Mouse (Mus musculus) G1E (cell line): ENCODE measurements around the gene Acp5. TPM values are rescaled to one million over a fixed set of nuclear protein-coding genes. Genes with fewer than 3 reads are reported as not detected.

Source experiments
- ATAC-seq: 2 replicates; pipeline ENCODE4 v1.8.0; 2016; ENCODE audit warnings: mild to moderate bottlenecking; ENCODE audit not compliant: insufficient number of reproducible peaks, poor library complexity, low FRiP score, severe bottlenecking; ENCODE audit errors: extremely low read depth
- DNase-seq: peaks from one replicate; pipeline ENCODE4 v3.0.0; 2012; ENCODE audit warnings: low spot score
- H3K27me3 ChIP-seq: 2 replicates; pipeline ENCODE4 v1.6.1; 2012; ENCODE audit warnings: mild to moderate bottlenecking, low read length, inconsistent platforms; ENCODE audit not compliant: insufficient read depth
- H3K36me3 ChIP-seq: replicated peaks from 2 replicates; pipeline ENCODE3; 2012; ENCODE audit warnings: mild to moderate bottlenecking, inconsistent platforms
- H3K4me1 ChIP-seq: 2 replicates; pipeline ENCODE4 v1.6.1; 2012; ENCODE audit warnings: low read depth, low read length, inconsistent platforms, mixed read lengths; ENCODE audit not compliant: insufficient read depth
- H3K4me3 ChIP-seq: 2 replicates; pipeline ENCODE4 v1.5.1; 2012; ENCODE audit warnings: low read depth, mild to moderate bottlenecking, inconsistent platforms, low read length, moderate library complexity, mixed read lengths
- H3K9me3 ChIP-seq: replicated peaks from 2 replicates; pipeline ENCODE4 v1.6.1; 2012; ENCODE audit warnings: inconsistent platforms
- CTCF ChIP-seq: IDR thresholded peaks from 2 replicates; pipeline ENCODE4 v1.5.1; 2012; ENCODE audit warnings: low read depth, low read length, inconsistent platforms, mixed read lengths
- GATA1 ChIP-seq: IDR thresholded peaks from 2 replicates; pipeline ENCODE4 v1.6.1; 2012; ENCODE audit warnings: borderline replicate concordance, low read length, inconsistent platforms, mixed read lengths
- GATA2 ChIP-seq: IDR thresholded peaks from 2 replicates; pipeline ENCODE4 v1.6.1; 2012; ENCODE audit warnings: low read depth, low read length, inconsistent platforms, borderline replicate concordance
- POLR2AphosphoS5 ChIP-seq: IDR thresholded peaks from 2 replicates; pipeline ENCODE4 v1.6.1; 2012; ENCODE audit warnings: low read depth, low read length, inconsistent platforms; ENCODE audit not compliant: insufficient replicate concordance
- TAL1 ChIP-seq: conservative IDR thresholded peaks from 2 replicates; pipeline ENCODE4 v1.6.1; 2012; ENCODE audit warnings: low read depth, low read length, inconsistent platforms, mixed read lengths
- polyA plus RNA-seq: library from polyadenylated mRNA; stranded (reverse); fragments of >175 nt; gene quantifications from 2 replicates; pipeline ENCODE4 v1.2.3, GENCODE M21; 2012
- total RNA-seq, 2 experiments: library from RNA; stranded (forward) in 1 of 2; stranded (reverse) in 1 of 2; fragments of 200-1000 nt in 1 of 2; fragments of >200 nt in 1 of 2; fragmentation: Nextera tagmentation in 1 of 2; gene quantifications; 2 replicates each; pipeline ENCODE4 v1.2.3; 2014 to 2017

Gene Acp5
- total and polyA plus RNA-seq, 3 experiments, result 10.3 to 27.6 (median 24.2) TPM

DNA sequence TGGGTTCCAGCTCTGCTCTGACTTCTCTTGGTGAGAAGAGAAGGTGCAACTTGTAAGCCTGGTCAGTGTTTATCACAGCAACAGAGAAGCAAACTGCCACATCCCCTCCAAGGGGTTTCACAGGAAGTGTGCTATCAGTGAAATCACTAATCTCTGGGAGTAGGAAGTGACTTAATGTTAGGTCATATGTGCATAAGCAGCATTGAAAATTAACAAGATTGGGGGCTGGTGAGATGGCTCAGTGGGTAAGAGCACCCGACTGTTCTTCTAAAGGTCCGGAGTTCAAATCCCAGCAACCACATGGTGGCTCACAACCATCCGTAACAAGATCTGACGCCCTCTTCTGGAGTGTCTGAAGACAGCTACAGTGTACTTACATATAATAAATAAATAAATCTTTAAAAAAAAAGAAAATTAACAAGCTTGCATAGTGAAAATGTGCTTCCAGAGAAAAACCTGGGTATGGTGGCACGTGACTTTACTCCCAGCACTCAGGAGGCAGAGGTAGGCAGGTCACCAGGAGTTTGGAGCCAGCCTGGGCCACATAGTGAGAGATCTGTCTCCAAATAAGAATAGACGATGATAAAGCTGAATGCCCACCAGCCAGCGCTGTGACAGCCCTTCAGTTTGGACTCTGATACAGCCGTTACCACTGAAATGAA, 8.9 kb upstream of the Acp5 start:
- peaks cover 26% of the 10 kb centered on the region for H3K4me1 ChIP-seq
- no peak overlapping the region for H3K4me3 ChIP-seq
- H3K36me3 ChIP-seq, result no peaks in the 10 kb centered on the region
- ATAC-seq, result peak; percentile 40
- H3K9me3 ChIP-seq, result peaks cover 7% of the 10 kb centered on the region
- DNase-seq, result no peak
- no peaks in the 10 kb centered on the region for H3K27me3 ChIP-seq
- TF ChIP-seq GATA1, result no peak
- TF ChIP-seq GATA2, result no peak
- no peak for TF ChIP-seq CTCF
- TF ChIP-seq TAL1, result no peak
- no peak for TF ChIP-seq POLR2AphosphoS5

DNA sequence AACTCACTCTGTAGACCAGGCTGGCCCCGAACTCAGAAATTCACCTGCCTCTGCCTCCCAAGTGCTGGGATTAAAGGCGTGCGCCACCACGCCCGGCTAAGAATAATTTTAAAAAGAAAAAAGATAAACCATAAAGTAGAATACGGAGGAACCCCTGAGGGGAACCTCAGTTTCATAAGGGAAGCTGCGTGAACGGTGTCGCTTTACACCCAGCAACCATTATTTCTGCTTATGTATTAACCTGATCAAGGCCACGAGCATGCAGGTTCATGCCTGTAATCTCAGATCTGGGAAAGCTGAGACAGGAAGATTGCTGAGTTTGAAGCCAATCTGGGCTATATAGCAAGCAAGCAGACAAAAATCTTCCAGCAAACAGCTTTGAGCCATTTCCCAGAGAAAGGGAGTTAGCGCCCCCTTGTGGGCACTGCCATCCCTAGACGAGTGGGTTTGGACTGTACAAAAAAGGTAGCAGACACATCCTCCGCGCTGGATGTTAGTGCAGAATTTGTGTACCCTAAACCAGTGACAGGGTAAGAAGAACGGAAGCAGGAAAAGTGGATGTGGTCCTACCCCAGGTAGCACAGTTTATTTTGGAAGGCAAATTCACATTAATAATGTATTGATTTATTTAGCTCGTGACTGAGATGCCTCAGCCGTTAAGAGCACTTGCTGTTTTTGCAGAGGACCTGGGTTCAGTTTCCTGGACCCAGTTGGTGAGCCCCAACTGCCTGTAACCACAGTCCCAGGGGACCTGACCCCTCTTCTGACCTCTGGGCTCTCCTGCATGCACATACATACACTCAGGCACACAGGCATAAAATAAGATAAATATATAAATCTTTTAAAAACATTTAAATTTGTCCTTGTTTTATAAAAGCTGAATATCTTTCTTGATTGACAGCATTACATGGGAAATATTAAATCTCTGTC, 7.9 kb upstream of the Acp5 start:
- Histone ChIP-seq H3K9me3 (peaks cover 16% of the 10 kb centered on the region), H3K27me3 (no peaks in the 10 kb centered on the region), H3K4me1 (peaks cover 24% of the 10 kb centered on the region), H3K36me3 (no peaks in the 10 kb centered on the region), H3K4me3 (no peak overlapping the region; the same call in 1 of the 2 replicates)
- TF ChIP-seq TAL1 (no peak), CTCF (peak; percentile 88)
- ATAC-seq (peak; percentile 22; the same call in 1 of the 2 replicates), DNase-seq (peak; percentile 64)

DNA sequence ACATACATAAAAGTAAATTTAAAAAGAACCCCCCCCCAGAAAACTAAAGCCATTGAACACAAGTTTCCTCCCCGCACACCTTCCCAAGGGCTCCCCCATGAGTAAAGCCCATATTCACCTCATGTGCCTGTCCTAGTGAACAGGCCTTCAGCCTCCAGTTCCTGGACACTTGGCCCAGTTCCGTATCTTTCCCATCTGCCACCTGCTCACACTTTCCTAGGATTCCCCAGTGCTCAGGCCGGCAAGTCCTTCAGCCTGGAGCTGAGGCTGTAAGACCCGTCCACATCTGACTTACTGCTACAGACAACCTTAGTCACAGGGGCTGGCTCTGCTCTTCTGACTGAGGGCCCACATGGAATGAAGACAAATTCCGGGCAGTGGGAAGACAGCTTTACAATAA, 4.2 kb upstream of the Acp5 start:
- no peak for DNase-seq
- no peak for ATAC-seq

DNA sequence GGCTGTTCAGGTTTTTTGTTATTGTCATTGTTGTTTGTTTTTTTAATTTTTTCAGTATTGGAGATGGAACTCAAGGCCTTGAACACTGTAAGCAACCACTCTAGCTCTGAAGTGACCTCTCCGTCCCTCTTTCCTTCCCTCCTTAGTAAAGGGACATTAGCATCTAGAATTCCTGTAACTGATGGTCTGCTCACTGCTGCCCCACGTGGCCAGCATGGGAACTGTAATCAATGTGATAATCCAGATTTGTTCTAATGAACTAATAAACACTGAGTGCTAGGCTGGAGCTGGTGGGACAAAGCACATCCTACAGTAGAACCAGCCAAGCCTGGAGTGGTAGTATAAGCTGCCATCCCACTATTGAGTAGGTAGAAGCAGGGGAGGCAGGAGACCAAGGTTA, 3.0 kb upstream of the Acp5 start:
- no peak for DNase-seq

More for the DNA sequence above, 4.2 kb upstream of the Acp5 start:
- Histone ChIP-seq H3K27me3 (no peaks in the 10 kb centered on the region), H3K4me1 (peaks cover 50% of the 10 kb centered on the region), H3K36me3 (no peaks in the 10 kb centered on the region), H3K9me3 (peaks cover 17% of the 10 kb centered on the region), H3K4me3 (no peak overlapping the region)
- no peak for TF ChIP-seq GATA2
- TF ChIP-seq POLR2AphosphoS5, result no peak
- no peak for TF ChIP-seq GATA1
- no peak for TF ChIP-seq CTCF
- TF ChIP-seq TAL1, result no peak

DNA sequence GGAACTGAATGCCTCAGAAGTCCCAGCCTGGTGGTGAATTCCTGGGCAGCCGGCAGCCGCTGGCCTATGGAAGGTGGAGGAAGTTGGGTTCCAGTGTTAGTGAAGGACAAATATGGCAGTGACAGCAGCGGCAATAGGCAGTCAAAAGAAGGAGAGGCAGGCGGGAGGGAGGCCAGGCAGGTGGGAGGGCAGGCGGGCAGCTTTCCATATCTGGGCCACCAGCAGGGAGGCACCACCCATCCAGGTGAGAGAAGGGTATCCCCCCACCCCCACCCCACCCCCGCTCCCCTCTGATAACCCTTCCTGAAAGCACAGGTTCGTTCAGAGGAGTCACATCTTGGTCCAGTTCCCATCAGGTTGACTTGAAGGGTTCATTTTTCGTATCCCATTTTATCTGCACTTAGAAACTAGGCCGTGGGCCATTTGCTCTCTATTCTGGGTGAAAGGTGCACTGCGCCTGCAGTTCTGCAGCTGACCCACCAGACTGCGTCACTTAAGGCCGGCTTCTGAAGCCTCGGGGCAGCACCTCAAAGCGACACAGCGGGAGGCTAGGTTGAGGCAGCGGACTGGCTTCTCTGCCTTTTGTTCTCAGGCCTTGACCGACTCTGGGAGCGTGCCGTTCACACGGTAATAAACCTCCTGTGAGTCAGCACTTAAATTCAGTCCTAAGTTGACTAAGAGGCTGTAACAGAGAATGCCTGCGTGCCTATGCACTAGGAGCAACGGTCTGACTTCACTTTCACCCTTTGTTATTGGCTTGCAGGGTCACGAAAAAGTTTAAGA, 1.4 kb upstream of the Acp5 start:
- H3K4me1 ChIP-seq, result peaks cover 64% of the 10 kb centered on the region
- DNase-seq (peak; percentile 46), ATAC-seq (0 out of 2 replicates have a peak, but pooled peaks have one; percentile 37)
- no peaks in the 10 kb centered on the region for H3K27me3 ChIP-seq
- TF ChIP-seq CTCF (no peak), GATA2 (no peak), GATA1 (no peak), POLR2AphosphoS5 (no peak), TAL1 (no peak)
- no peaks in the 10 kb centered on the region for H3K36me3 ChIP-seq
- peak overlapping the region; percentile 66 for H3K4me3 ChIP-seq
- H3K9me3 ChIP-seq, result peaks cover 17% of the 10 kb centered on the region

More for the DNA sequence above, 3.0 kb upstream of the Acp5 start:
- Histone ChIP-seq H3K4me1 (peaks cover 53% of the 10 kb centered on the region), H3K9me3 (peaks cover 17% of the 10 kb centered on the region), H3K36me3 (no peaks in the 10 kb centered on the region), H3K27me3 (no peaks in the 10 kb centered on the region), H3K4me3 (no peak overlapping the region)
- TF ChIP-seq GATA1 (no peak), TAL1 (no peak), CTCF (peak; percentile 81)
- ATAC-seq, result no peak

DNA sequence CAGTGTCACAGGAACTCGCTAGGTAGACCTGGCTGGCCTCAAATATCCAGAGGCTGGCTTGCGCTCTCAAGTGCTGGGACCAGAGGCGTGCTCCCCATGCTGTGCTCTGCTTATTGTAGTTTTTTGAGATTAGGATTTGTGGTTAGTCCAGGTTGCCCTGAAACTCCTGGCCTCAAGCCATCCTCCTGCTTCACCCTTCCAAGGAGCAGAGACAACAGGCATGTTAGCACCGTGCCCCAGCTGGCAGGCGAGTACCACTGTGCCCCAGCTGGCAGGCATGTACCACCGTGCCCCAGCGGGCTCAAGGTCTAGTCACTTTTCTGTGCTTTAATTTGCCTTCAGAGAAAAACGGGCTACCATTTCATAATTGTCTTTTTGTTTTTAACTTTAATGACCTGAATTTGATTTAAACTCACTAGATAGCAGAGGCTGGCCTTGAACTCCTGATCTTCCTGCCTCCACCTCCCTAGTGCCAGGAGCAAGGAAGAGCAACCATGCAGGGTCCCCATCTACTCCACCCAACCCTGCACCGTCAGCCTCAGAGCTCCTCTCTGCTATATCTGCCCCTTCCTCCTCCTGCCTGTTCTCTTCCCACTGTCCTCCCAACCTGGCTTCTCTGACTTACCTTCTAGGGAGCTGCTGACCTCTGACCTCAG, 395 bp downstream of the Acp5 start:
- ATAC-seq (no peak), DNase-seq (no peak)
- peak overlapping the region; percentile 69 for H3K4me3 ChIP-seq

More for the DNA sequence above, 395 bp downstream of the Acp5 start:
- Histone ChIP-seq H3K27me3 (no peaks in the 10 kb centered on the region), H3K9me3 (peaks cover 15% of the 10 kb centered on the region), H3K36me3 (peaks cover 2% of the 10 kb centered on the region), H3K4me1 (peaks cover 82% of the 10 kb centered on the region)
- no peak for TF ChIP-seq TAL1
